Mouse (Mus musculus): Measurements from ENCODE around the gene Nedd9. TPM values are rescaled to one million over a fixed set of nuclear protein-coding genes. Genes with fewer than 3 reads are reported as not detected.

The Nedd9 gene
- polyA plus RNA-seq, 1 experiment from 2014 or later = 65.3 TPM

DNA sequence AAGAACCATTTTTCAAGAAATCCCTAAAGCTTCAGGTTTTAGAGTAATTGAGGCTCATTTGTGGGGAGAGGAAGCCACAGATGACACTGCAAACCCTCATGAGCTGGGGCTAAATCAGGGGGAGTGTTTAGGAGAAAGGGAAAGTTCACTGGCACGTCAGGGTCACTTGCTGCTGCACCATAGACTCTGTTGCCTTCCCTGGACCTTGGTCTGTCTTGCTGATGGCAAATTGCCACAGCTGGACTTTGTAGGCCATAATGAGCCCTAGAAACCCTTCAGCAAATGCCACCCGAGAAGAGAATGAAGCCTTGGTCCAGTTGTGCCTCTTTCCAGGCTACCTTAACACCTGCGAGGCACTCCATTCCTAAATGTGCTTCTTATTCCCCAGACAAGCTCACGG, 66.8 kb downstream of the Nedd9 start:
- Histone ChIP-seq H3K9ac (ENCODE audit: low read length) (no peak overlapping the region), H3K27ac (ENCODE audit: low read depth, low read length) (no peak overlapping the region), H3K9me3 (ENCODE audit: control insufficient read depth, low read length) (no peaks in the 10 kb centered on the region), H3K27me3 (ENCODE audit: control insufficient read depth, insufficient read depth, low read length) (no peaks in the 10 kb centered on the region), H3K4me2 (ENCODE audit: low read depth) (no peak overlapping the region), H3K4me1 (ENCODE audit: control insufficient read depth, insufficient read depth, low read length) (peaks cover 5% of the 10 kb centered on the region; the same call in 1 of the 2 replicates), H3K4me3 (ENCODE audit: low read depth, low read length) (no peak overlapping the region), H3K36me3 (ENCODE audit: control insufficient read depth, insufficient read depth, low read length) (no peaks in the 10 kb centered on the region)
- 82% methylated on average over 4 of the region's 4 CpGs for WGBS
- ATAC-seq (ENCODE audit: insufficient read depth, low FRiP score, low TSS enrichment) (no peak), DNase-seq (ENCODE audit: low spot score) (no peak)

DNA sequence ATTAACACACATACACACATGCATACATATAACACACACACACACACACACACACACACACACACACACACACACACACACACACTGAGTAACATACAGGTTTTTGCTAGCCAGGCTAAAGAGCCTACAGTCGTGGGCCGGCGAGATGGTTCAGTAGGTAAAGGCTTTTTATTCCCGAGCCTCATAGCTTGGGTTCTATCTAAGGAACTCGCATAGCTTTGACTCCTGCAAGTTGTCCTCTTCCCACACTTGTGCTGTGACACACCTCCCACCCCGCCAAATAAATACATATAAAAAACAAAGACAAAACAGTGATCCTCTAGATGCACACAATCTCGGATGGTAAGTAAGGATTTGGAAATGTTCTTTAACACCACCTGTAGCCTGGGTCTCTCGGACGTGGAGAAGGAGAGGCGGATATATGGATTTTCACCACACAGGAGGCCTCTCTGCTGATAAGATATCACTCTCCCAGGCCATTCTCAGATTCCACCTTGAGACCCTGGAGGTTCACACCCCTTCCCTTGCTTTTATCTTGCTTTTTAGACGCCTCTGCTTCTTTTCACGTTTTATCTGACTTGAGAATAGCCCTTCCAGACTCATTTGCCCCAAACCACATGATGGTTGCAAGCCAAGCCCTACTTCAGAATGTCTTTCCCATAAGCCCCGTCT, 68.8 kb downstream of the Nedd9 start:
- ATAC-seq (ENCODE audit: insufficient read depth, low FRiP score, low TSS enrichment) (no peak), DNase-seq (ENCODE audit: low spot score) (no peak)
- Histone ChIP-seq H3K4me1 (ENCODE audit: control insufficient read depth, insufficient read depth, low read length) (peaks cover 5% of the 10 kb centered on the region; the same call in 1 of the 2 replicates), H3K27ac (ENCODE audit: low read depth, low read length) (no peak overlapping the region), H3K9ac (ENCODE audit: low read length) (no peak overlapping the region), H3K4me3 (ENCODE audit: low read depth, low read length) (no peak overlapping the region), H3K27me3 (ENCODE audit: control insufficient read depth, insufficient read depth, low read length) (no peaks in the 10 kb centered on the region), H3K4me2 (ENCODE audit: low read depth) (no peak overlapping the region), H3K36me3 (ENCODE audit: control insufficient read depth, insufficient read depth, low read length) (no peaks in the 10 kb centered on the region), H3K9me3 (ENCODE audit: control insufficient read depth, low read length) (no peaks in the 10 kb centered on the region)
- WGBS = 88% methylated on average over 13 of the region's 13 CpGs

DNA sequence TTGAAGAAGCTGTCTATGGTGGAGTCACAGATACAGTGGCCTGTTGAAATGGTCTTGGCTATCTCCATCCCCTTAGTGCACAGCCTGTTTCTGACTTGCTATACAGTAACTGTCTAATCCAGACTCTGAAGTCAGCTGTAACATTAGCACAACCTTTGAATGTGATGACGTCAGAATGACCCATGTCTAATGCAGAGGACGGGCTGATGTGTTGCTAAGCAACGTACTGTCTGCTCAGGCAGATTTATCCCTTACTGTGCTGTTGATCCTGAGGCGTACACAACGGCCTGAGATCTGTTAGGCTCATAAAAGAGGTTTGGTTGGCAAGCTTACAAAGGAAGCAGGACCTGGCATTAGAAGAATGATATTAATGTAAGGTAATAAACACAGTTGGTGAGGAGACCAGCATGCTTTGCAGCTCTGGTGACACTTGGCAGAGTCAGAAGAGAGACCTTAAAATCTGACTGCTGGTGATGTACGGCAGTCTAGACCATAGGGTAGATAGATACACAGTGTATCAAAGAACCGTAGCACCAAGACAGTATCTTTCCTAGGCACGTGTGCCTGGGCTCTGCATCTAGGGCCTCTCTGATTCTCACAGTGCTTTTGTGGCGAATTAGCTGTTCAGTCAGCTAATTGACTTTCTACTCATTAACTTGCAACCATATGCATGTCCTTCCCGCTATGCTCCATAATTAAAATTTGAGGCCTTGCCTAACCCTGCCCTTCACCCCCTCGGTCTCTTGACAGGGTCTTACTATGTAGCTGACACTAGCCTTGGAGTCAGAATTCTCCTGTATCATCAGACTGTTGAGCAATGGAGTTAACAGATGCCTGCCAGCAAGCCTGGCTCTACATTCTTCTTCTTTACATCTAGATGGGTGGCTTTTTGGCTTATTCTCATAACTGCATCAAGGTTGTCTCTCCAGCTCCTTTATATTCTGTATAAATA, 70.8 kb downstream of the Nedd9 start:
- DNase-seq (ENCODE audit: low spot score) (peak; percentile 38), ATAC-seq (ENCODE audit: insufficient read depth, low FRiP score, low TSS enrichment) (peak; percentile 96)
- 55% methylated on average over 11 of the region's 11 CpGs for WGBS
- Histone ChIP-seq H3K36me3 (ENCODE audit: control insufficient read depth, insufficient read depth, low read length) (no peaks in the 10 kb centered on the region), H3K9me3 (ENCODE audit: control insufficient read depth, low read length) (no peaks in the 10 kb centered on the region), H3K27ac (ENCODE audit: low read depth, low read length) (no peak overlapping the region), H3K27me3 (ENCODE audit: control insufficient read depth, insufficient read depth, low read length) (no peaks in the 10 kb centered on the region), H3K9ac (ENCODE audit: low read length) (no peak overlapping the region), H3K4me1 (ENCODE audit: control insufficient read depth, insufficient read depth, low read length) (peaks cover 5% of the 10 kb centered on the region; the same call in 1 of the 2 replicates), H3K4me3 (ENCODE audit: low read depth, low read length) (no peak overlapping the region), H3K4me2 (ENCODE audit: low read depth) (no peak overlapping the region)

DNA sequence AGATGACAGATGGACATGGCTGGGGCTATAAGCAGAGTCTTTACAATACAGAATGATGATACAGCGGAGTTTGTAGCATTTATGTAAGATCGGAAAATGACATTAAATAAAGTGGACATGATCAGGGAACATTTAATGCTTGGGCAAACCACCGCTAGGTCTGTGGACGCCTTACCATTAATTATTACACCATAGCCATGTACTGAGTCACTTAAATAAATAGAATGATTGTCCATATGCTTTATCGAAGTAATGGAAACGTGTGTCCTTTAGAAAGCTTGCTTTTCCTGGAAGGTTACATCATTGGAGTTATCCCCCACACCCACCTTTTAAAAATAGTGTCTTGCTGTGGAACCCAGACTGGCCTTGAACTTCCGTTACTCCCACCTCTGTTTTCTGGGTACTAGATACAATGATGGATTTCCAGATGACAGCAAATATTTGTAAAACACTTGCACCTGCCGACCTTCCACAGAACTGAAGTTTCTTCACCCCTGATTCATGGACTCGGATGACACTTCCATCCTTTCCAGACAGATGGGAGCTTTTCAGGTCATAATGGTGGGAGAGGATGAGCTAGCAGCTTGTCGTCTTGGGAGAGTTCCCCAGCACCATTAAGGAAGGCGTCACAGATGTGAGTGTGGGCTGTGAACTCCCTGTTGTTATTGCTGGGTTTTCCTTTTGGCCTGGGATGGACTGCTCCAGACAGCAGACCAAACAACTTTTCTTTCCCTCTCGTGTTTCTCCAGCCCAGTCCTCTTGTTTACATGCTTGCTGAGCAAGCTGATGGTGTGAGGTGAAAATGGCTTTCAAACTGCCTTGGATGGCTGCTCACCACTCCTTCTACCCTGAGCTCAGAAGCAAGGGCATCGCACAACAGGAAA, 76.7 kb downstream of the Nedd9 start:
- Histone ChIP-seq H3K4me3 (ENCODE audit: low read depth, low read length) (no peak overlapping the region), H3K9me3 (ENCODE audit: control insufficient read depth, low read length) (no peaks in the 10 kb centered on the region), H3K4me1 (ENCODE audit: control insufficient read depth, insufficient read depth, low read length) (no peaks in the 10 kb centered on the region), H3K9ac (ENCODE audit: low read length) (no peak overlapping the region), H3K36me3 (ENCODE audit: control insufficient read depth, insufficient read depth, low read length) (no peaks in the 10 kb centered on the region), H3K27me3 (ENCODE audit: control insufficient read depth, insufficient read depth, low read length) (no peaks in the 10 kb centered on the region), H3K27ac (ENCODE audit: low read depth, low read length) (no peak overlapping the region), H3K4me2 (ENCODE audit: low read depth) (no peak overlapping the region)
- DNase-seq (ENCODE audit: low spot score) (no peak), ATAC-seq (ENCODE audit: insufficient read depth, low FRiP score, low TSS enrichment) (no peak)
- 75% methylated on average over 13 of the region's 13 CpGs for WGBS

DNA sequence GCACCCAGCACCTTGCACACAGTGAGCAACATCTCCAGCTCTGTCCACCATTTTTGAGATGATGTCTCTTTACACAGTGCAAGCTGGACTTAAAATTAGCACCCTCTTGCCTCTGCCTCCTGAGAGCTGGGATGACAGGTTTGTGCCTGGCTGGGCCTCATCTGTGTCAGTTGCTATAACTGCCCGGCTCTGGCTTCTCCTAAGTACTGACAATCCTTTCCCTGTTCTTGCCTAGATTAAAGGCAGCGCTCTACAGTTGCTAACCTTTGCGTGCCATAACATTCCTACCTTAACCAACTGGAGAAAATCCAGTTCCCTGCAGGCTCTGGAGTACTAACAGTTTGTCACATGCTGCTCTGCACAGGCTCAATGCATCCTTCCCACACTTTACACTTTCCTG, 77.9 kb downstream of the Nedd9 start:
- 93% methylated on average over 3 of the region's 3 CpGs for WGBS
- H3K4me3 ChIP-seq (ENCODE audit: low read depth, low read length) = no peak overlapping the region
- H3K27ac ChIP-seq (ENCODE audit: low read depth, low read length) = no peak overlapping the region
- H3K9me3 ChIP-seq (ENCODE audit: control insufficient read depth, low read length) = no peaks in the 10 kb centered on the region
- H3K4me2 ChIP-seq (ENCODE audit: low read depth) = no peak overlapping the region
- H3K36me3 ChIP-seq (ENCODE audit: control insufficient read depth, insufficient read depth, low read length) = no peaks in the 10 kb centered on the region
- ATAC-seq (ENCODE audit: insufficient read depth, low FRiP score, low TSS enrichment) (no peak), DNase-seq (ENCODE audit: low spot score) (no peak)
- no peaks in the 10 kb centered on the region for H3K4me1 ChIP-seq (ENCODE audit: control insufficient read depth, insufficient read depth, low read length)
- H3K9ac ChIP-seq (ENCODE audit: low read length) = no peak overlapping the region
- no peaks in the 10 kb centered on the region for H3K27me3 ChIP-seq (ENCODE audit: control insufficient read depth, insufficient read depth, low read length)

DNA sequence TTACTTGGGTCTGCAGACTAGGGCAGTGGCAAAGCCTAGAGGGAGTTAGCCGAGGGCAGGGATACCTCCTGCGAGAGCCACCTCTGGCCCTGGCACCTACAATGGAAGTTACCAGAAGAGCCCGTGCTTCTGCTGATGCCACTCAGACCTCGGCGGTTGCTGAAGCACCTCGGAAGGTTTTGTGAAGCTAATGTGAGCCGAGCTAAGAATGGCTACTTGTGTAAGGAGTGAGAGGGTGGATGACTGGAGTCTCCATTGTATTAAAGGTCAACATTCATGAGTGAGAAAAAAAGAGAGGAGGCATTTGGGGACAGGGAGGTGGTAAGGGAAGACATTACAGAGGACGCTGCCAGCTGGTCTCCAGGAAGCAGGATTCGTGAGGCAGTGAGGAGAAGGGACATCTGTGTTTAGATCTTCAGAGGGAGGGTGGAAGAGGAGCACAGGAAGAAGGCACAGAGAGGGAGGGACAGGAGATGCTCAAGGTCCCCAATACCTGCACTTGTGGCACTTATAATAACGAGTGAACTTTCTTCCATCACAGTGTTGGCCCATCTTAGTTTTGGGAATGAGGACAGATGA, 78.7 kb downstream of the Nedd9 start:
- no peak for ATAC-seq (ENCODE audit: insufficient read depth, low FRiP score, low TSS enrichment)
- Histone ChIP-seq H3K4me2 (ENCODE audit: low read depth) (no peak overlapping the region), H3K9ac (ENCODE audit: low read length) (no peak overlapping the region), H3K9me3 (ENCODE audit: control insufficient read depth, low read length) (no peaks in the 10 kb centered on the region), H3K4me3 (ENCODE audit: low read depth, low read length) (no peak overlapping the region), H3K4me1 (ENCODE audit: control insufficient read depth, insufficient read depth, low read length) (no peaks in the 10 kb centered on the region), H3K27ac (ENCODE audit: low read depth, low read length) (no peak overlapping the region), H3K36me3 (ENCODE audit: control insufficient read depth, insufficient read depth, low read length) (no peaks in the 10 kb centered on the region), H3K27me3 (ENCODE audit: control insufficient read depth, insufficient read depth, low read length) (no peaks in the 10 kb centered on the region)
- no peak for DNase-seq (ENCODE audit: low spot score)
- WGBS = 87% methylated on average over 10 of the region's 10 CpGs

DNA sequence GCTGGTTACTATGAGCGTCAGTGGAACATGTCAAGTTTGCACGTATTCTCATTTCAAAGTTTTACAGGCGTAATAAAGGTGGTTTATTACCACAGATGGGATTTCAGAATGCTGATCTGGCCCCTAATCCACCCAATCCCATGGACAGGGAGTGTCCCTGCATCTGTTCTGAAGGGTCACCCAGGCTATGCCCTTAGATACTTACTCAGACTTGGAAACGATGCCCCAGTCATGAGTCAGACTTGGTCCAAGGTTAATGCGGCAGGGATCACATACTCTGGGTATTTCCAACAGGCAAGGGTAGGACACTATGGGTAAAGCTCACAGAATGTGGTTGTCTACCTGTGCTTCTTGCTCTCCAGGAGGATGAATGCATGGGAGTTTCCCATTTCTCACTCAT, 82.2 kb downstream of the Nedd9 start:
- DNase-seq (ENCODE audit: low spot score) = no peak

DNA sequence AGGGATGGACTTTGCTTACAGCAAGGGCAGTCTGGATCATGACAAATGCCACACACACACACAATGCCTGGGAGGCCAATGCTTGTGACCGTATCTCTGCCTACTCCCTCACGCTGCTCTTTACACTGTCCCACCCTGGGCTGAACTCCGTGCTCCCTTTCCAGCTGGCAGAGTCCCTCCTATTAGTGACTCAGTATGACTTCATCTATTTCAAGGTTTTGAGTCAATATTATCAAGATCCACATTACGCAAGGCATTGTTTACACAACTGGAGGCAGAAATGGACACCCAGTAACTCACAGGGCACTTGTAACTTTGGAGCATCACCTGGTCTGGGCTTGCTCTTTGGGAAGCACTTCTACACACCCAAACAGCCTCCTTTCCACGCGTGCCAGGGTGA, 83.3 kb downstream of the Nedd9 start:
- Histone ChIP-seq H3K4me2 (ENCODE audit: low read depth) (no peak overlapping the region), H3K9me3 (ENCODE audit: control insufficient read depth, low read length) (no peaks in the 10 kb centered on the region), H3K4me3 (ENCODE audit: low read depth, low read length) (no peak overlapping the region), H3K27ac (ENCODE audit: low read depth, low read length) (no peak overlapping the region), H3K9ac (ENCODE audit: low read length) (no peak overlapping the region), H3K4me1 (ENCODE audit: control insufficient read depth, insufficient read depth, low read length) (peaks cover 9% of the 10 kb centered on the region), H3K36me3 (ENCODE audit: control insufficient read depth, insufficient read depth, low read length) (no peaks in the 10 kb centered on the region), H3K27me3 (ENCODE audit: control insufficient read depth, insufficient read depth, low read length) (no peaks in the 10 kb centered on the region)
- ATAC-seq (ENCODE audit: insufficient read depth, low FRiP score, low TSS enrichment) (no peak), DNase-seq (ENCODE audit: low spot score) (no peak)
- 79% methylated on average over 6 of the region's 6 CpGs for WGBS

More for the DNA sequence above, 82.2 kb downstream of the Nedd9 start:
- Histone ChIP-seq H3K4me3 (ENCODE audit: low read depth, low read length) (no peak overlapping the region), H3K36me3 (ENCODE audit: control insufficient read depth, insufficient read depth, low read length) (no peaks in the 10 kb centered on the region), H3K9me3 (ENCODE audit: control insufficient read depth, low read length) (no peaks in the 10 kb centered on the region), H3K9ac (ENCODE audit: low read length) (no peak overlapping the region), H3K4me1 (ENCODE audit: control insufficient read depth, insufficient read depth, low read length) (peaks cover 9% of the 10 kb centered on the region), H3K27me3 (ENCODE audit: control insufficient read depth, insufficient read depth, low read length) (no peaks in the 10 kb centered on the region), H3K4me2 (ENCODE audit: low read depth) (no peak overlapping the region), H3K27ac (ENCODE audit: low read depth, low read length) (no peak overlapping the region)
- WGBS = 91% methylated on average over 5 of the region's 5 CpGs
- ATAC-seq (ENCODE audit: insufficient read depth, low FRiP score, low TSS enrichment) = no peak
